Mouse (Mus musculus): ENCODE measurements around the gene Dad1. TPM values are rescaled to one million over a fixed set of nuclear protein-coding genes. Genes with fewer than 3 reads are reported as not detected.

Dad1 gene
- polyA plus RNA-seq, 1 experiment, result 45.6 TPM

GRCm38 (mm10) chr14:54240542-54240941 lies 13.4 kb downstream of the Dad1 start:
- TF ChIP-seq POLR2A (IDR thresholded peaks at IDR 0.05; ENCODE audit: borderline replicate concordance, control insufficient read depth, low read depth, low read length) (no peak), CTCF (IDR thresholded peaks at IDR 0.05; ENCODE audit: control insufficient read depth, insufficient read depth, low read length) (no peak)
- Histone ChIP-seq H3K4me3 (replicated peaks; ENCODE audit: control insufficient read depth, low read depth, low read length) (no peak overlapping the region), H3K4me1 (ENCODE audit: control insufficient read depth, insufficient read depth, low read length) (no peaks in the 10 kb centered on the region), H3K27ac (ENCODE audit: control insufficient read depth, insufficient read depth, low read depth, low read length, poor library complexity) (no peak overlapping the region)
- 87% methylated on average over 5 of the region's 5 CpGs for WGBS

- Histone ChIP-seq H3K27ac (ENCODE audit: control insufficient read depth, insufficient read depth, low read depth, low read length, poor library complexity) (no peak overlapping the region), H3K4me3 (replicated peaks; ENCODE audit: control insufficient read depth, low read depth, low read length) (no peak overlapping the region), H3K4me1 (ENCODE audit: control insufficient read depth, insufficient read depth, low read length) (no peaks in the 10 kb centered on the region)
- TF ChIP-seq CTCF (IDR thresholded peaks at IDR 0.05; ENCODE audit: control insufficient read depth, insufficient read depth, low read length) (peak; percentile 96), POLR2A (IDR thresholded peaks at IDR 0.05; ENCODE audit: borderline replicate concordance, control insufficient read depth, low read depth, low read length) (no peak)
- WGBS, result 12% methylated on average over 7 of the region's 7 CpGs
Measured at GRCm38 (mm10) chr14:54239002-54239736, 14.7 kb downstream of the Dad1 start.

DNA sequence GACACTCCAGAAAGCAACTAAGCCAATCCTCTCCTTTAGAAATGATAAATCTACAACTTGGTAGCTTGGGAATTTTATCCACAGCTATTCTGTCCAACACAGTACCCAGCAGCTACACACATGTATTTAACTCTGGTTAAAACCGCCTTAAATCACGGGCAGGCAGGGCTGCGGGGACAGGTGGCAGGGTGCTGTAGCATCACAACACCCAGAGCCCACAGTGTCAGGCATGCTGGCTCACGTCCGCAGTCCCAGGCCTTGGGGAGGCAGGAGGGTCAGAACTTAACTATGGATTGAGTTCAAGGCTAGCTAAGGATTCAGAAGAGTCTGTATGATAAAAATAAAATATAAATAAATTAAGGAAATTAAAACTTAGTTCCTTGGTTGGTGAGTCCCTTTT lies 17.0 kb downstream of the Dad1 start:
- WGBS, result 91% methylated on average over 5 of the region's 5 CpGs
- TF ChIP-seq POLR2A (IDR thresholded peaks at IDR 0.05; ENCODE audit: borderline replicate concordance, control insufficient read depth, low read depth, low read length) (no peak), CTCF (IDR thresholded peaks at IDR 0.05; ENCODE audit: control insufficient read depth, insufficient read depth, low read length) (no peak)
- H3K27ac ChIP-seq (ENCODE audit: control insufficient read depth, insufficient read depth, low read depth, low read length, poor library complexity), result no peak overlapping the region
- no peak overlapping the region for H3K4me3 ChIP-seq (replicated peaks; ENCODE audit: control insufficient read depth, low read depth, low read length)
- no peaks in the 10 kb centered on the region; the same call in 1 of the 2 replicates for H3K4me1 ChIP-seq (ENCODE audit: control insufficient read depth, insufficient read depth, low read length)

- no peak overlapping the region for H3K27ac ChIP-seq (ENCODE audit: control insufficient read depth, insufficient read depth, low read depth, low read length, poor library complexity)
- no peak overlapping the region for H3K4me3 ChIP-seq (replicated peaks; ENCODE audit: control insufficient read depth, low read depth, low read length)
- TF ChIP-seq POLR2A (IDR thresholded peaks at IDR 0.05; ENCODE audit: borderline replicate concordance, control insufficient read depth, low read depth, low read length) (no peak), CTCF (IDR thresholded peaks at IDR 0.05; ENCODE audit: control insufficient read depth, insufficient read depth, low read length) (no peak)
- H3K4me1 ChIP-seq (ENCODE audit: control insufficient read depth, insufficient read depth, low read length), result no peaks in the 10 kb centered on the region; the same call in 1 of the 2 replicates
- 85% methylated on average over 5 of the region's 5 CpGs for WGBS
Measured at GRCm38 (mm10) chr14:54235825-54236540, 17.9 kb downstream of the Dad1 start.

DNA sequence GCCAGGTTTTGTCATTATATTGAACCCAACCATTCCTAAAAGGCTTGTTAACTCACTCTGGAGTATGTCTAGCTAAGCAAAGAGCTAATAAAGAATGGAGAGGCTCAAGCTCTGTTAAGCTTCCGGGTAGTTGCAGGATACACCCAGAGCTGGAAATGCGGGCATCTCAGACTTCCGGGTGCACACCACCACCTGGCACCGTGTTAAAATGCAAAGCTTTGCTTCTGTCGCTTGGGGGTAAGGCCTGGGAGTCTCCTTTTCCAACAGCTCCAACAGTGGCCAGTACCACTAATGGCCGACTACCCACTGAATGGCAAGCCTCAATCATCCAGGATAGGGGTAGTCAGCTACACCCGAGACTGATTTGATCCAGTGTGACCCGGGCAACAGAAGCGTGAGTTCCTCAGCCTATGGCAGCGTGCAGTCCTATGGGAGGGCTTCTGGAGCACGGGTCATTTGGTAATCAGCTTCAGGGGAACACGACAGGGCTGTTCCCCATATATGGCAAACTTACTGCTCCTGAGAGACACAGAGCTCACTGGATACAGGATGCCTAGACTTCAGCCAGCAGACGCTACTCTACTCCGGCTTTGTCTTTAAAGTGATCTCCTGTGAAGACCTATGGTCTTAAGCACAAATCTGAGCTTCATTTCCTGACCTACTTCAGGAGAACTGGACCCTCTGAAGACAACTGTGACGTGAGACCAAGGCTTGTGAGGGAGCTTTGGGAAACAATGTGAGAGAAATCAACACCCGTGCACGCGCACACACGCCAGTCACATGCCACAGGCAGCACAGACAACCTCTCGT lies 19.5 kb downstream of the Dad1 start:
- H3K27ac ChIP-seq (ENCODE audit: control insufficient read depth, insufficient read depth, low read depth, low read length, poor library complexity), result no peak overlapping the region
- TF ChIP-seq POLR2A (IDR thresholded peaks at IDR 0.05; ENCODE audit: borderline replicate concordance, control insufficient read depth, low read depth, low read length) (no peak), CTCF (IDR thresholded peaks at IDR 0.05; ENCODE audit: control insufficient read depth, insufficient read depth, low read length) (no peak)
- 84% methylated on average over 20 of the region's 20 CpGs for WGBS
- no peaks in the 10 kb centered on the region; the same call in 1 of the 2 replicates for H3K4me1 ChIP-seq (ENCODE audit: control insufficient read depth, insufficient read depth, low read length)
- no peak overlapping the region for H3K4me3 ChIP-seq (replicated peaks; ENCODE audit: control insufficient read depth, low read depth, low read length)

DNA sequence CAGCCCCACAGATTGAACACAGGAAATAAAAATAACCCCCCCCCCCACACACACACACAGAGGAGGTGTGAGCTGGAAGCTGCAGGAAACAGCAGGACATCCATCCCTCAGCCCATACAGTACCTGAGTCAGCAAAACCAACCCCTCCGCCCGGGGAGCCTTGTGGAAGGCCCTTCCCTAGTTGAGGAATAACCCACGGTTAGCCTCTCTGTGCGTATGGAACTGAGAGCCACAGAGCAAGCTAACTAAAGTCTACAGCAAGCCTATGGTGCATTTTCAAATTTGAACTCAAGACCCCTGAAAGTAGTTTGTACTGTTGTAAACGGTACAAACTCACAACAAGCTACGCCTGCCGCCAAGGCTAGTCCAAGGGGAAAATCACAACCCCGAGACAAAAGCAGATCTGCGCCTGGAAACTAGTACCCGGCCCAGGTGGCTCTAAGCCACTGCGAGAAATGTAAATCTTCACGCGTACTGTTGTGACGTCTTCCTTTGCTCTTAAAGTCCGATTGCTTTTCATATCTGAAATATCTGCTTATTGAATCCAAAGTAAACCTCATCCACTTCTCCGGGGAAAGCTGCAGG lies 20.3 kb downstream of the Dad1 start:
- no peak for TF ChIP-seq POLR2A (IDR thresholded peaks at IDR 0.05; ENCODE audit: borderline replicate concordance, control insufficient read depth, low read depth, low read length)
- no peak for TF ChIP-seq CTCF (IDR thresholded peaks at IDR 0.05; ENCODE audit: control insufficient read depth, insufficient read depth, low read length)
- H3K27ac ChIP-seq (ENCODE audit: control insufficient read depth, insufficient read depth, low read depth, low read length, poor library complexity), result peak overlapping the region; percentile 76
- no peak overlapping the region for H3K4me3 ChIP-seq (replicated peaks; ENCODE audit: control insufficient read depth, low read depth, low read length)
- WGBS, result 42% methylated on average over 16 of the region's 16 CpGs
- no peaks in the 10 kb centered on the region; the same call in 1 of the 2 replicates for H3K4me1 ChIP-seq (ENCODE audit: control insufficient read depth, insufficient read depth, low read length)

- Histone ChIP-seq H3K27ac (ENCODE audit: control insufficient read depth, insufficient read depth, low read depth, low read length, poor library complexity) (peak overlapping the region; percentile 77), H3K4me3 (replicated peaks; ENCODE audit: control insufficient read depth, low read depth, low read length) (no peak overlapping the region), H3K4me1 (ENCODE audit: control insufficient read depth, insufficient read depth, low read length) (no peaks in the 10 kb centered on the region; the same call in 1 of the 2 replicates)
- under 1% methylated on average over 9 of the region's 9 CpGs for WGBS
- no peak for TF ChIP-seq CTCF (IDR thresholded peaks at IDR 0.05; ENCODE audit: control insufficient read depth, insufficient read depth, low read length)
- no peak for TF ChIP-seq POLR2A (IDR thresholded peaks at IDR 0.05; ENCODE audit: borderline replicate concordance, control insufficient read depth, low read depth, low read length)
Measured at GRCm38 (mm10) chr14:54232811-54233558, 20.9 kb downstream of the Dad1 start.

Measured in bone marrow, adult 2 months (tissue).